Mouse (Mus musculus): Measurements from ENCODE around the gene Cnbd2.

GRCm38 (mm10) chr2:156311441-156311840, 658 bp upstream of the Cnbd2 start:
- TF ChIP-seq CTCF (IDR thresholded peaks at IDR 0.05; ENCODE audit: borderline replicate concordance, control insufficient read depth, extremely low read depth, insufficient read depth, low read length, poor library complexity) (no peak), POLR2A (IDR thresholded peaks at IDR 0.05; ENCODE audit: control insufficient read depth, extremely low read depth, insufficient read depth, low read length, poor library complexity) (no peak)
